9 mouse cellular contexts compared by ENCODE assay signal in the genomic region with DNA sequence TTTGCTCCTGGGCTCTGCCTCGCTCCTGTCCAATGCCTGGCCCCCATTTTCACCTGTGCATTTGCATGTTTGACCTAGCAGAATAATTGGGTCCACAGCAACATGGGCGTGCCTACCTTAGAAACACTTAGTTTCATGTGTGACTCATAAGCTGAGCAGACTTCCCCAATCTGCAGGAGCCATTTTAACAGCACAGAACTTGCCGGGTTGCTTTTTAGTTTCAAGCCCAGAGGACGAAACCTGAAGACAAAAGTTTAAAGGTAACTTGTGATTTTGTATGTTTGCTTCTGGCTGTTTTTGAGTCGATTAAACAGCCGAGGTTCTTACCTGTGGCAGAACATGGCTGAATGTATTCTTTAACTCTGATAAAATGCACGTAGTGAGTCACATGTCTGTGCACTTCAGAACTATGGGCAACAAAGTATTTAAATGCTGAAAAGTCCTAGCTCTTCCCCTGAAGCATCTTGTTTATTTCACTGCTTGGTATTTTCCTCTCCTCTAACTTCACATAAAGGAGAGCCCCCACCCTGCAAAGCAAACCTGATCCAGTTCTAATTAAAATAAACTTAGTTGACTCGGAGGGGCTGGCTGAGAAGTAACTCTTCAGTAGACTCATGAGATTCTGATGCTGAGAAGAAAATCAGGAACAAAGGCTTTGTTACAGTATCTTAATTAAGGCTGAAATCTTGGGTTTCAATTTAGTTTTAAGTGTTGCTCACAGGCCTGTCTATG. TPM values are rescaled to one million over a fixed set of nuclear protein-coding genes. Genes with fewer than 3 reads are reported as not detected.
A peak's percentile ranks its signal among the peaks of the same experiment; 100 is the strongest.
DNase-seq lines count a peak whose midpoint lies in the region; ATAC-seq and TF ChIP-seq lines count a peak whose summit lies in the region.
"Had no signal": no experiment of that assay in that cellular context is flagged by ENCODE, and none has a peak within 500 bp of the region (broad histone marks: within the 10 kb centered on the region; RNA-seq: fewer than 3 reads in every experiment).

No protein-coding gene starts in this region.

- peak overlapping the region; percentile 26; the same call in 1 of the 2 replicates for H3K4me3 ChIP-seq in heart, postnatal 0 days (ENCODE audit: low read depth, low read length)
- H3K4me3 ChIP-seq in heart, embryonic 11.5 days (ENCODE audit: low read depth, low read length), result no peak overlapping the region
- H3K4me3 ChIP-seq in lung, adult 2 months (replicated peaks; ENCODE audit: extremely low read depth, low read depth, low read length), result peak overlapping the region; percentile 42
- H3K4me3 ChIP-seq: midbrain, embryonic 12.5 days had no signal

- no peak for TF ChIP-seq EP300 in heart, postnatal 0 days (IDR thresholded peaks at IDR 0.05; ENCODE audit: low read depth)

- no peak for TF ChIP-seq POLR2A in lung, adult 2 months (IDR thresholded peaks at IDR 0.05; ENCODE audit: borderline replicate concordance, extremely low read depth, low read depth, low read length)

- no peak for TF ChIP-seq CTCF in heart, postnatal 0 days (IDR thresholded peaks at IDR 0.05; ENCODE audit: low read depth)
- TF ChIP-seq CTCF in lung, adult 2 months (IDR thresholded peaks at IDR 0.05; ENCODE audit: insufficient read depth, low read length), result no peak

- peak overlapping the region; percentile 47 for H3K27ac ChIP-seq in heart, postnatal 0 days (ENCODE audit: low read depth)
- no peak overlapping the region for H3K27ac ChIP-seq in heart, embryonic 11.5 days (ENCODE audit: low read depth, low read length)
- H3K27ac ChIP-seq: midbrain, embryonic 12.5 days had no signal

- whole genome bisulfite sequencing in heart, postnatal 0 days, result 71% methylated on average over 8 of the region's 8 CpGs
- WGBS in heart, embryonic 11.5 days (ENCODE audit: insufficient replicate concordance), result 80% methylated on average over 8 of the region's 8 CpGs
- 48% methylated on average over 8 of the region's 8 CpGs for WGBS in lung, adult 2 months

- H3K4me2 ChIP-seq in heart, postnatal 0 days (ENCODE audit: low read depth, low read length), result peak overlapping the region; percentile 7; the same call in 1 of the 2 replicates
- no peak overlapping the region for H3K4me2 ChIP-seq in heart, embryonic 11.5 days
- H3K4me2 ChIP-seq: midbrain, embryonic 12.5 days had no signal

- H3K27me3 ChIP-seq in heart, postnatal 0 days (ENCODE audit: control insufficient read depth, insufficient read depth, low read length), result no peaks in the 10 kb centered on the region
- no peaks in the 10 kb centered on the region for H3K27me3 ChIP-seq in heart, embryonic 11.5 days (ENCODE audit: control insufficient read depth, insufficient read depth, low read length)
- H3K27me3 ChIP-seq in splenic B cell, adult 2 months (ENCODE audit: control insufficient read depth, insufficient read depth, low read length, poor library complexity, severe bottlenecking), result no peaks in the 10 kb centered on the region
- H3K27me3 ChIP-seq: midbrain, embryonic 12.5 days had no signal

- no peaks in the 10 kb centered on the region for H3K9me3 ChIP-seq in heart, postnatal 0 days (replicated peaks; ENCODE audit: control insufficient read depth, low read length)
- H3K9me3 ChIP-seq in heart, embryonic 11.5 days (replicated peaks; ENCODE audit: control insufficient read depth, low read length), result no peaks in the 10 kb centered on the region
- H3K9me3 ChIP-seq: midbrain, embryonic 12.5 days had no signal

- no peak for ATAC-seq in heart, postnatal 0 days (ENCODE audit: insufficient read depth, low read depth)
- ATAC-seq in heart, embryonic 11.5 days (replicated peaks; ENCODE audit: insufficient number of reproducible peaks, low FRiP score, low TSS enrichment), result no peak

- H3K36me3 ChIP-seq in heart, postnatal 0 days (replicated peaks; ENCODE audit: control insufficient read depth, insufficient read depth, low read length), result no peaks in the 10 kb centered on the region
- no peaks in the 10 kb centered on the region for H3K36me3 ChIP-seq in heart, embryonic 11.5 days (ENCODE audit: control insufficient read depth, insufficient read depth, low read length)
- H3K36me3 ChIP-seq in splenic B cell, adult 2 months (ENCODE audit: control insufficient read depth, insufficient read depth, low read length, poor library complexity, severe bottlenecking), result no peaks in the 10 kb centered on the region; the same call in 1 of the 2 replicates
- H3K36me3 ChIP-seq: midbrain, embryonic 12.5 days had no signal

- peak overlapping the region; percentile 4; the same call in 1 of the 2 replicates for H3K9ac ChIP-seq in heart, postnatal 0 days (replicated peaks; ENCODE audit: low read depth, low read length)
- no peak overlapping the region for H3K9ac ChIP-seq in heart, embryonic 11.5 days (ENCODE audit: low read depth, low read length)
- H3K9ac ChIP-seq: midbrain, embryonic 12.5 days had no signal

- DNase-seq in heart, postnatal 0 days (ENCODE audit: low spot score), result no peak
- peak; percentile 93 for DNase-seq in induced T-regulatory cell, adult 2 months (ENCODE audit: low read depth)
- DNase-seq in lung, adult 2 months, result no peak
- DNase-seq in splenic B cell, adult 2 months (ENCODE audit: low read depth, low spot score), result peak; percentile 93
- no peak for DNase-seq in embryo, embryonic 10 days (ENCODE audit: low spot score)
- no peak for DNase-seq in cerebellum, adult 8-10 months
- DNase-seq in gastrocnemius, postnatal 25 days, result no peak

- H3K4me1 ChIP-seq in heart, postnatal 0 days (ENCODE audit: control insufficient read depth, insufficient read depth), result peaks cover 7% of the 10 kb centered on the region; the same call in 1 of the 2 replicates
- peaks cover 6% of the 10 kb centered on the region; the same call in 1 of the 2 replicates for H3K4me1 ChIP-seq in heart, embryonic 11.5 days (ENCODE audit: control insufficient read depth, insufficient read depth, low read length)
- H3K4me1 ChIP-seq in lung, adult 2 months (ENCODE audit: control insufficient read depth, insufficient read depth, low read length), result peaks cover 27% of the 10 kb centered on the region
- H3K4me1 ChIP-seq: midbrain, embryonic 12.5 days had no signal

RNA-seq across cellular contexts. Expression of gene Wbp4, which starts 34.4 kb away (rescaled TPM):
- 9.5 and 10.0 TPM in 2 replicates for total RNA-seq in heart, postnatal 0 days (2014; rRNA removed; ENCODE audit: low replicate concordance)
- polyA plus RNA-seq in heart, postnatal 0 days (2015; fragmentation: Nextera tagmentation; extraction: Ambion mirVana), result 26.6 and 27.2 TPM in 2 replicates
- polyA plus RNA-seq in heart, embryonic 11.5 days (2014; fragmentation: Nextera tagmentation; extraction: Ambion mirVana), result 35.7 and 38.2 TPM in 2 replicates
- 6.5 and 6.6 TPM in 2 replicates for polyA plus RNA-seq in lung, adult 2 months (2012; rRNA removed)
- 10 to 100 TPM; 20.0 to 21.2 TPM for total RNA-seq in gastrocnemius, postnatal 25 days (2021)

RNA-seq across cellular contexts. Expression of gene Elf1, which starts 34.7 kb away (rescaled TPM):
- total RNA-seq in heart, postnatal 0 days (2014; rRNA removed; ENCODE audit: low replicate concordance), result 11.0 and 13.2 TPM in 2 replicates
- 7.0 and 7.4 TPM in 2 replicates for polyA plus RNA-seq in heart, postnatal 0 days (2015; fragmentation: Nextera tagmentation; extraction: Ambion mirVana)
- 8.3 and 8.6 TPM in 2 replicates for polyA plus RNA-seq in heart, embryonic 11.5 days (2014; fragmentation: Nextera tagmentation; extraction: Ambion mirVana)
- polyA plus RNA-seq in lung, adult 2 months (2012; rRNA removed), result 16.9 and 20.9 TPM in 2 replicates
- total RNA-seq in gastrocnemius, postnatal 25 days (2021), result 1 to 10 TPM; 4.7 to 5.5 TPM

Comparison
In these comparisons a context has a peak if more than half of its experiments do, and no peak if none do; other contexts are left out.
1. DNase-seq: peak in induced T-regulatory cell, adult 2 months (single experiment) and splenic B cell, adult 2 months (single experiment); none in heart, postnatal 0 days (single experiment), lung, adult 2 months (single experiment), embryo, embryonic 10 days (single experiment), cerebellum, adult 8-10 months (single experiment) and gastrocnemius, postnatal 25 days (single experiment).